Mouse (Mus musculus) limb, embryonic 12.5 days (tissue): ENCODE measurements around the gene Klhl22. TPM values are rescaled to one million over a fixed set of nuclear protein-coding genes. Genes with fewer than 3 reads are reported as not detected.

Source experiments
- ATAC-seq: fragments of 200-750 bp; cut with Nextera tagmentation; 2 replicates; pipeline ENCODE4 v1.8.0; 2017; ENCODE audit warnings: low read depth, moderate TSS enrichment; ENCODE audit not compliant: insufficient number of reproducible peaks, insufficient read depth, low FRiP score, low TSS enrichment
- H3K27ac ChIP-seq: fragments of 300-500 bp; sonication (generic); 2 replicates; pipeline ENCODE4 v1.5.1; 2016; ENCODE audit warnings: mild to moderate bottlenecking, moderate library complexity
- H3K27me3 ChIP-seq: fragments of 300-500 bp; sonication (generic); 2 replicates; pipeline ENCODE4 v1.6.1; 2016; ENCODE audit warnings: mild to moderate bottlenecking, moderate library complexity
- H3K36me3 ChIP-seq: fragments of 300-500 bp; sonication (generic); 2 replicates; pipeline ENCODE4 v1.6.1; 2016; ENCODE audit warnings: mild to moderate bottlenecking, moderate library complexity
- H3K4me1 ChIP-seq: fragments of 300-500 bp; sonication (generic); replicated peaks from 2 replicates; pipeline ENCODE4 v1.6.1; 2016
- H3K4me2 ChIP-seq: fragments of 300-500 bp; sonication (generic); 2 replicates; pipeline ENCODE4 v1.6.1; 2016; ENCODE audit warnings: mild to moderate bottlenecking, moderate library complexity
- H3K4me3 ChIP-seq: fragments of 300-500 bp; sonication (generic); replicated peaks from 2 replicates; pipeline ENCODE4 v1.5.1; 2016; ENCODE audit warnings: mild to moderate bottlenecking
- H3K9ac ChIP-seq: fragments of 300-500 bp; sonication (generic); replicated peaks from 2 replicates; pipeline ENCODE4 v1.6.1; 2016; ENCODE audit warnings: mild to moderate bottlenecking, moderate library complexity
- H3K9me3 ChIP-seq: fragments of 300-500 bp; sonication (generic); 2 replicates; pipeline ENCODE4 v1.6.1; 2016; ENCODE audit warnings: mild to moderate bottlenecking, moderate library complexity
- WGBS: fragments of 180-500 bp; shearing (Covaris S2); methylation state at CpG from one replicate; pipeline ENCODE4 v1.1.7; 2016; 5-methylcytosine and 5-hydroxymethylcytosine counted together
- polyA plus RNA-seq: library from polyadenylated mRNA; unstranded; fragments of >200 nt; fragmentation: Nextera tagmentation; extraction: Ambion mirVana; gene quantifications from 2 replicates; pipeline ENCODE4 v1.2.1, GENCODE M21; 2016

Klhl22 gene
- polyA plus RNA-seq, 1 experiment from 2014 or later, result 87.7 TPM

GRCm38 (mm10) chr16:17813173-17813572, 53.8 kb downstream of the Klhl22 start:
- no peak overlapping the region for H3K9ac ChIP-seq
- peaks cover 46% of the 10 kb centered on the region for H3K4me1 ChIP-seq
- H3K27ac ChIP-seq, result no peak overlapping the region
- ATAC-seq, result no peak
- peaks cover 9% of the 10 kb centered on the region for H3K27me3 ChIP-seq
- no peak overlapping the region for H3K4me3 ChIP-seq
- no peak overlapping the region for H3K4me2 ChIP-seq
- WGBS, result 57% methylated on average over 4 of the region's 4 CpGs
- no peaks in the 10 kb centered on the region for H3K9me3 ChIP-seq
- H3K36me3 ChIP-seq, result peaks cover 5% of the 10 kb centered on the region; the same call in 1 of the 2 replicates

DNA sequence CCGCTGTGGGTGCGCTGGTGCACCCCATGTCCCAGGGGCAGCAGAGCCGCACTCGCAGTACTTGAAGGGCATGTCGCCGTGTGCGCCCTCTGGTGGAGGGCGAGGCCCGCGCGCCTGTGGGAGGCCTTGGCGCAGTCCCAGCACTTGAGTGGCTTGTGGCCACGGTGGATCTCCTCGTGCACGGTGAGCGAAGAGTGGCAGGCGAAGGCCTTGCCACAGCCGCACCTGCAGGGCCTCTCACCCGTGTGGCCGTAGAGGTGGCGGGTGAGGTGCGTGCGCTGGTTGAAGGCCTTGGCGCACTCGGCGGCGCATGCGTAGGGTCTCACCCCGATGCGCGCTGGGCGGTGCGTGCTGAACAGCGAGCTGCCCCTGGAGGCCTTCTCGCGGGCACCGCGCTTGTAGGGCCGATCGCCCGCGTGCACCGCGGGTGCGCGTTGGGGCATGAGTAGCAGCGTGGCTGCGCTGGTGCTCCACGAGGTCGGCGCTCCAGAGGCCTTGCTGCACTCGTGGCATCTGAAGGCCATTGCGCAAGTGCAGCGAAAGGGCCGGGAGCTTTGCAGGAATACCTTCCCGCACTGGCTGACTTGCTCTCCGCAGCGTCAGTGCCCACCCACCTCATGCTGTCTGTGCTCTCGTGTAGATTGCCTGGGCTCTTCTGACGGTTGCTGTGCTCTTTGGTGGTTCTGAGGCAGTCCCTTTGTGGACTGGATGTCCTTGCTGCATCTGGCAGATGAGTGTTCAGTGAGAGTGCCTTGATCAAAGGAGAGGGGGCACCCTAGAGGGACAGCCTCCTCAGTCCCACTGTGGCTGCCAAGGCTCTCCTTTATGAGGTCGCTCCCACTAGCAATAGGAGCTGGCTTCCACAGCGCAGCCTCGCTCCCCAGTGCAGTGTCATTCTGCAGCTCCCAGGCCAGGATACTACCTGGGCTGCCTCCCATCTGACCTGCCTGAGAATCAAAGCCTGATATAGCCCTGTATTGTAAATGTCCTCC, 56.3 kb downstream of the Klhl22 start:
- Histone ChIP-seq H3K36me3 (no peaks in the 10 kb centered on the region), H3K27ac (peak overlapping the region; percentile 69; the same call in 1 of the 2 replicates), H3K9me3 (no peaks in the 10 kb centered on the region), H3K9ac (peak overlapping the region; percentile 71), H3K27me3 (peaks cover 9% of the 10 kb centered on the region), H3K4me1 (peaks cover 21% of the 10 kb centered on the region), H3K4me3 (peak overlapping the region; percentile 55), H3K4me2 (peak overlapping the region; percentile 82)
- ATAC-seq, result peak; percentile 54
- 2% methylated on average over 63 of the region's 63 CpGs for WGBS

DNA sequence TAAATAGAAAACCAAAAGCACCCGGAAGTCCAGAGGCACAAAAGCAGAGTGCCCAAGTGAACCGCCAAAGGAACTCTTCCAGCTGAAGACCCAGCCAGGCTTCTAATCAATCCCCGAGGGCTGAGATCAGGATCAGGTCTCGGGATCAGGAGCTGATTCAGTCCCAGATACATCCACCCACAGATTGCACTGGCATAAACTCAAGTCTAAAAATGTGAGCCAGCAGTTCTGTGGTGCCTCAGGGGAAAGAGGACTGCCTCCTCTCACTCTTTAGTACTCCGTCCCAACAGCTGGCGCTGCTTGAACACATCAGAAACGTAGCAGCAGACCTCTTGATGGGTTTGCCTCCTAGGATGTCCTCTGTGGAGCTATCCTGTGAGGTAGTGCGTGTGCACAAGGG, 57.1 kb downstream of the Klhl22 start:
- Histone ChIP-seq H3K36me3 (no peaks in the 10 kb centered on the region), H3K9me3 (no peaks in the 10 kb centered on the region), H3K9ac (peak overlapping the region; percentile 34; the same call in 1 of the 2 replicates), H3K27ac (0 out of 2 replicates have a peak overlapping the region, but pooled peaks have one; percentile 69), H3K27me3 (peaks cover 9% of the 10 kb centered on the region), H3K4me1 (peaks cover 14% of the 10 kb centered on the region; the same call in 1 of the 2 replicates), H3K4me3 (no peak overlapping the region), H3K4me2 (no peak overlapping the region)
- ATAC-seq, result no peak
- 78% methylated on average over 8 of the region's 8 CpGs for WGBS

GRCm38 (mm10) chr16:17826500-17826899, 67.1 kb downstream of the Klhl22 start:
- no peak overlapping the region for H3K9ac ChIP-seq
- 84% methylated on average over 2 of the region's 2 CpGs for WGBS
- H3K4me3 ChIP-seq, result no peak overlapping the region

DNA sequence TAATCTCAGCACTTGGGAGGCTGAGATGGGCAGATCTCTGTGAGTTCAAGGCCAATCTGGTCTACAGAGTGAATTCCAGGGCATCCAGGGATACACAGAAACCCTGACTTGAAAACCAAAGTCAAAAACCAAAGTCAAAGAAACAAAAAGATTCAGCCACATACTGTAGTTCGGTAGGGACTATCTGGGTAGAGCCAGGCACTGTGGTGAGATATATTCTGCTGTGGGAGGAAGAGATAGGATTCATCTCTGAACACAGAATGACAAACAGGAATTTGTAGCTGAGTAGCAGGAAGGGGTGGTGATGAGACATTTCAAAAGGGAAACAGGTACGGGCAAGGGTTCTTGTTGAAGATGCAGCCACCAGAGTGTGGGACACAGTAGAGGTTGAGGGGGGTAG, 68.8 kb downstream of the Klhl22 start:
- ATAC-seq, result no peak
- no peak overlapping the region for H3K27ac ChIP-seq
- peaks cover 32% of the 10 kb centered on the region for H3K27me3 ChIP-seq

More at GRCm38 (mm10) chr16:17826500-17826899, 67.1 kb downstream of the Klhl22 start:
- Histone ChIP-seq H3K27me3 (peaks cover 14% of the 10 kb centered on the region), H3K4me2 (no peak overlapping the region), H3K27ac (no peak overlapping the region), H3K4me1 (peaks cover 28% of the 10 kb centered on the region), H3K36me3 (no peaks in the 10 kb centered on the region), H3K9me3 (no peaks in the 10 kb centered on the region)
- no peak for ATAC-seq

DNA sequence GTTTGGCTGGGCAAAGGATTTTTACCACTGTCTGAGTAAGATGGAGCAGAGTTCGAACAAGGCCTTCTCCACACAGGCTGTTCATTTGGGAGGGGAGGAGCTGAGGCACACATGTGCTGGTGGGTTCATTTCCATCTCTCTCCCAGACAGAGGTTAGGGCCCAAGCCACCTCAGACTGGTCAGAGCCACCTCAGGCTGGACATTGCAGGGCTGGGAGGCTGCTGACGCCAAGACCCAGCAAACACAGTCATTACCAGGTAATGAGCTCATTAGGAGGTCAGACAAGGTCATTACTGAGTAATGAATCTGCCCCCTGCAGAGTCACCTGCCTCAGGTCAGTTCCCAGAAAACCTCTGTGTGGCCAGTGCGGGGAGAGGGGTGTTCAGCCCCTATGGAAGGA, 69.4 kb downstream of the Klhl22 start:
- 25% methylated on average over 3 of the region's 3 CpGs for WGBS
- Histone ChIP-seq H3K4me1 (peaks cover 40% of the 10 kb centered on the region), H3K9me3 (no peaks in the 10 kb centered on the region), H3K4me3 (no peak overlapping the region), H3K27me3 (peaks cover 38% of the 10 kb centered on the region), H3K9ac (no peak overlapping the region), H3K27ac (no peak overlapping the region), H3K36me3 (no peaks in the 10 kb centered on the region), H3K4me2 (no peak overlapping the region)
- ATAC-seq, result no peak

More for the DNA sequence above, 68.8 kb downstream of the Klhl22 start:
- Histone ChIP-seq H3K4me3 (no peak overlapping the region), H3K4me1 (peaks cover 38% of the 10 kb centered on the region), H3K36me3 (no peaks in the 10 kb centered on the region), H3K9ac (no peak overlapping the region), H3K9me3 (no peaks in the 10 kb centered on the region), H3K4me2 (no peak overlapping the region)
- 89% methylated on average over 2 of the region's 2 CpGs for WGBS

GRCm38 (mm10) chr16:17830385-17831178, 71.2 kb downstream of the Klhl22 start:
- Histone ChIP-seq H3K9ac (no peak overlapping the region), H3K27me3 (peaks cover 55% of the 10 kb centered on the region), H3K4me3 (no peak overlapping the region), H3K27ac (no peak overlapping the region), H3K4me1 (peaks cover 46% of the 10 kb centered on the region), H3K9me3 (no peaks in the 10 kb centered on the region), H3K36me3 (no peaks in the 10 kb centered on the region), H3K4me2 (no peak overlapping the region)
- 63% methylated on average over 10 of the region's 10 CpGs for WGBS
- no peak for ATAC-seq

DNA sequence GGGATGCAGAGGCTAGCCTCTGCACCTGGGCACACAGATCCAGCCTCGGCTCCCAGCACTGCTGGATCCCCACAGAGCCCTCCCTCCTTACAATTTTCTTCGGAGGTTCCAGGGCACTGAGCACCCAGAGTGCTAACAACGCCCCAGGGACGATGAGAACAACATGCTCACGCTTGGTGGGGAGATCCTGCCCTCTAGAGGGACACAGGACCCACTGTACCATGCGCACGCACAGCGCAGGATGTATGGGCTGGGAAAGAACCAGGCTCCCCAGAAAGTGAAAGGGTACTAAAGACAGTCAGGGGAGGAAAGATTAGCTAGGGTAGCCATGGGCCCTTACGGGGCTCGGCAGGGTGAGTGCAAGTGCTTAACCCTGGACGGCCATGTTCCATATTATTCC, 72.4 kb downstream of the Klhl22 start:
- H3K27ac ChIP-seq, result no peak overlapping the region
- H3K9ac ChIP-seq, result no peak overlapping the region
- H3K4me3 ChIP-seq, result no peak overlapping the region
- ATAC-seq, result no peak
- no peaks in the 10 kb centered on the region for H3K9me3 ChIP-seq
- H3K27me3 ChIP-seq, result peaks cover 67% of the 10 kb centered on the region
- H3K36me3 ChIP-seq, result no peaks in the 10 kb centered on the region
- H3K4me2 ChIP-seq, result no peak overlapping the region
- H3K4me1 ChIP-seq, result peaks cover 46% of the 10 kb centered on the region
- WGBS, result 15% methylated on average over 11 of the region's 11 CpGs

GRCm38 (mm10) chr16:17832821-17833220, 73.4 kb downstream of the Klhl22 start, which contains the start of gene B830017H08Rik:
B830017H08Rik (plus strand) TSS chr16:17833121.
- no peak for ATAC-seq
- Histone ChIP-seq H3K4me1 (peaks cover 38% of the 10 kb centered on the region), H3K9ac (peak within 1 kb of the TSS; percentile 79), H3K9me3 (no peaks in the 10 kb centered on the region), H3K4me2 (peak within 1 kb of the TSS; percentile 98), H3K36me3 (no peaks in the 10 kb centered on the region), H3K27ac (0 out of 2 replicates have a peak within 1 kb of the TSS, but pooled peaks have one; percentile 41), H3K4me3 (peak within 1 kb of the TSS; percentile 67), H3K27me3 (peaks cover 78% of the 10 kb centered on the region)
- WGBS, result 29% methylated on average over 7 of the region's 7 CpGs

DNA sequence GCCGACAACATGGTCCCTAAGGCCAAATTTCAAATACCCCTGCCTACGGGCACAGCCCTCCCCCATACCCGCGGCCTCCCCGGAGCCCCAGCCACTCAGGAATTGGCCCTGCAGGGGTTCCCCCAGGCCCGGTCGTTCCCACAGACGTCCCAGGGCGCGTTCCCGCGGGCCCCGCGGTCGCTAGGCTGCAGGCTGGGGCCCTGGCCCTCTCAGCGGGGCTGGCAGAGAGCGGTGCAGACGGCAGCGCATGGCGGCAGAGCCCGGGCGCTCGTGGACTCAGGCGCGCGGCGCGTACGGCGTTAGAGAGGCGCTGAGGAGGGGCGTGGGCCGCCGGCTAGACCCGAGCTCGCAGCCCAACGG, 73.9 kb downstream of the Klhl22 start:
- no peaks in the 10 kb centered on the region for H3K9me3 ChIP-seq
- H3K27ac ChIP-seq, result 0 out of 2 replicates have a peak overlapping the region, but pooled peaks have one; percentile 41
- H3K36me3 ChIP-seq, result no peaks in the 10 kb centered on the region
- no peak for ATAC-seq
- peaks cover 81% of the 10 kb centered on the region for H3K27me3 ChIP-seq
- H3K4me3 ChIP-seq, result peak overlapping the region; percentile 67
- H3K4me1 ChIP-seq, result peaks cover 38% of the 10 kb centered on the region
- H3K9ac ChIP-seq, result peak overlapping the region; percentile 79
- 1% methylated on average over 32 of the region's 37 CpGs for whole genome bisulfite sequencing
- H3K4me2 ChIP-seq, result peak overlapping the region; percentile 98
